Mouse (Mus musculus): ENCODE measurements around the gene Pola2.

- no peak for TF ChIP-seq USF1 (IDR thresholded peaks at IDR 0.05; ENCODE audit: low read depth, low read length)
- no peak for TF ChIP-seq CTCF (IDR thresholded peaks at IDR 0.05 in 2 of 3, conservative IDR thresholded peaks at IDR 0.05 in 1 of 3; ENCODE audit: control insufficient read depth in 1 of 3, insufficient read depth in 1 of 3, low read depth in 2 of 3, low read length in 3 of 3, poor library complexity in 1 of 3, severe bottlenecking in 1 of 3)
- TF ChIP-seq POLR2AphosphoS2 (IDR thresholded peaks at IDR 0.05; ENCODE audit: low read length) = no peak
- TF ChIP-seq POLR2A (IDR thresholded peaks at IDR 0.05; ENCODE audit: control insufficient read depth in 1 of 2, insufficient read depth in 1 of 2, low read depth in 1 of 2, low read length in 2 of 2, poor library complexity in 1 of 2) = no peak
- no peak for TF ChIP-seq SMC3 (IDR thresholded peaks at IDR 0.05; ENCODE audit: low read depth, low read length)
- TF ChIP-seq EP300 (IDR thresholded peaks at IDR 0.05; ENCODE audit: low read depth in 1 of 2, low read length in 2 of 2) = no peak
- no peak for TF ChIP-seq MAX (IDR thresholded peaks at IDR 0.05; ENCODE audit: low read length)
- no peak for TF ChIP-seq MAFK (IDR thresholded peaks at IDR 0.05; ENCODE audit: borderline replicate concordance, low read depth, low read length)
- TF ChIP-seq MXI1 (IDR thresholded peaks at IDR 0.05; ENCODE audit: low read depth, low read length) = no peak
- no peak for TF ChIP-seq GATA1 (IDR thresholded peaks at IDR 0.05; ENCODE audit: low read depth, low read length)
Observed at GRCm38 (mm10) chr19:5940656-5941055, 23.3 kb downstream of the Pola2 start.
